Mouse (Mus musculus) embryonic fibroblast, embryonic 13.5 days (primary cell): Measurements from ENCODE around the gene Spata31d1b.

Experiments used
- CTCF ChIP-seq: IDR thresholded peaks from 2 replicates; pipeline ENCODE4 v1.5.1; 2011; ENCODE audit warnings: mild to moderate bottlenecking, control low read depth, low read length, moderate library complexity, borderline replicate concordance; ENCODE audit not compliant: insufficient read depth
- POLR2A ChIP-seq: IDR thresholded peaks from 2 replicates; pipeline ENCODE4 v1.6.1; 2011; ENCODE audit warnings: low read depth, mild to moderate bottlenecking, control low read depth, low read length, moderate library complexity

DNA sequence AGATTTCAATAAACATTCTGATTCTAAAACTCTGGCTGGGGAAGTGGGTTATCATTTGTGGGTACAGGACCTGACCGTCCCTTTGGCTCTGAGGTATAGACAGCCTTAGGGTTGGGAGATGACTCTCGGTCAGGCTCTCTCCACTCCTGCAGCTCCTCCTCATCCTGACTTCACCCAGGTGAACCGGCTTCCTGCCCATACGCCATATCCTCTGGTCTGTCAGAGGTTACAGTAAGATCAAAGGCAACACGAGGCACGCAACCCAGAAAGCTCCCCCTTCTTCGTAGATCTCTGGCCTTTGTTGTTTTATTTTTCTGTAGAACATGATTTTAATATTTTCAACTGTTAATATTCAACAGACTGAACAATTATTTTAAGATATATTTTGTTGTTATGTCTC, 16.3 kb upstream of the Spata31d1b start:
- no peak for TF ChIP-seq CTCF
- no peak for TF ChIP-seq POLR2A
